Mouse (Mus musculus) fibroblast of lung, adult 2 months (primary cell): ENCODE data around the gene Eefsec.
A peak's percentile ranks its signal among the peaks of the same experiment; 100 is the strongest.

Source experiments
- DNase-seq: peaks from one replicate; pipeline ENCODE4 v3.0.0-alpha.2; 2011; ENCODE audit warnings: low read depth

Eefsec gene

DNA sequence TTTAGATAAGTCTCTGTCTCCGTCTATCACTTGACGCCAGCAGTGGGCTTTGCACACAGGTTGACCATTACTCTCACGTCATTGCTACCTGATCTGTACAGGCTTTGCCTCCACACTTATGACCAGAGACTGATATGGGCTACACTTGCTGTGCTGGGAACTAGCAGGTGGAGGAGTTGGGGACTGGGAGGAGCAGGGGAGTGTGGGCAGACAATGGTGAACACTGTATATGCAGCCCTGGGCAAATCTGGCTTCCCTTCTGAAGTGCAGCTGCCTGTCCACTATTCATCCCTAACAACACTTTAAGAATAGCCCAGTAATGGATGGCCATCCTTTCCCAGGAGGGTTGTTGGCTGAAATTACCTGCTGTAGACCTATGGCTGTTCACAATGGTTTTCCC, 103.4 kb downstream of the Eefsec start:
- no peak for DNase-seq

GRCm38 (mm10) chr6:88341182-88341581, 105.2 kb downstream of the Eefsec start:
- no peak for DNase-seq

- DNase-seq, result no peak
Measured at GRCm38 (mm10) chr6:88340761-88341160, 105.6 kb downstream of the Eefsec start.

DNA sequence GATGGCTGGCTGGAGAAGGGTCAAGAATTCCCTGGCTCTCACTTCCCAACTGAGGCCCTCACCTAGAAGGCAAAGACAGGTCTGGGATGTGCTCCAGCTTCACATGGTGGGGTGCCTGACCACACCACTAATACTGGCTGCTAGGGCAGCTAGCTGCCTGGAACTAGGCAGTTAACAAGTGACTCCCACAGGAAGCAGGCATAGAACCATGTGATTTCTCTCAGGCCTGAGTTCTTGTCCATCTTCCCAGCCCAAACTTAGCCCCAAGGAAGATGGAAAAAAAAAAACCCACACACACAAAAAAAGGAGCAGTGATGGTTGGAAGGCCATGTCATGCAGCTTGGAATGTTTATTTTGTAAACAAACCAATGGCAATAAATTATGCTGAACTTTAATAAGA, 117.0 kb downstream of the Eefsec start:
- DNase-seq, result peak; percentile 73

DNA sequence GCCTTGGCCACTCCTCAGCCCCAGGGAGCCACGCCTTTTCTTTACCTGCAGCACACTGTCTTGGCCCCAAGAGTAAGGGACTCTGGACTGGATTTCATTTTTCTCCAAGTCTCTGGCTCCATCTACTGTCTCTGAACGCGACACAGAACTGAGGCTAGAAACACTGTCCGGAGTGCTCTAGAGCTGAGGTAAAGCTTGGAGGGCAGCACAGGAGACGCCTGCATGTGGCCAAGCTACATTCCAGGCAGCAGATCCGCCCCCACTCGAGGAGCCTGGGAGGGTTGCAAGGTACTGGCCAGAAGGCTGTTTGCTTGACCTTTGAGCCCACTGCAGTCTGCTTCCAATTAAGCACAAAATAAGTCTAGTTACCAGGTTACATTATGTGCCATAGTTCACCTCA, 124.5 kb downstream of the Eefsec start:
- DNase-seq, result peak; percentile 69

DNA sequence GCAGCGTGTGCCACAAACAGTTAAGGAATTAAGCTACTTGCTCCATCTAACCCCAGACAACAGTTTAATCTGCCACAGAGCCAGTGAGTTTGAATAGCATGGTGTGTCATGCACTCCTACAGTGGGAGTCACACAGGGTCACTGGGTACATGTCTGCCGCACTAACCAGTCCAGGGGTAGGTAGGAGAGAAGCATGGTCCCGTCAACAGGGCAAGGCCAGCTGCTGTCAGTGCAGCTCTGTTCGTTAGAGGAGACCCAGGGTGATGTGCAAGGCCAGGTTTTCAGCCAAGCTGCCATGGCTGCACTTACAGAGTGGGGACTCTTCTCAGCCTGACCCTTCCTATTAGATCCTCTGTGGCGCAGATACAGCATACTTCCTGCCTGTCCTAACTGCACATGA, 125.1 kb downstream of the Eefsec start:
- no peak for DNase-seq

DNA sequence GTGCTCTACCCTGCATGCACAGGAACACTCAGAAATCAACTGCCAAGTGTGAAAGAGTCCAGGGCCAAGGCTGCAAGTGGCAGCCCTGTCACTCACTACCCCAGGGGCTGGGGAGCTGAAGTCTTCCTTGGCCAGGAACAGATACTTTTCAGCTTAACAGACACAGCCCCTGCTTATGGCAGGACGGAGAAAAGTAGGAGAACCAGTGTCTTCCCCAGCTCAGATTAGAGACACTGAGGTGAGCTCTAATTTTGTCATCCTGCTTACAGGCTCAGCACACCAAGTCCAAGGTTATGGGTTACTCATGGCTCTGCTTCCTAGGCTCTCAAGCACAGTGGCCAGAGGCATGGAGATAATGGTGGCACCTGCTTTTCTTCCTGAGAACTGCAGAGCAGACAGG, 126.6 kb downstream of the Eefsec start:
- no peak for DNase-seq

- DNase-seq, result no peak
Measured at GRCm38 (mm10) chr6:88315295-88315694, 131.0 kb downstream of the Eefsec start.

DNA sequence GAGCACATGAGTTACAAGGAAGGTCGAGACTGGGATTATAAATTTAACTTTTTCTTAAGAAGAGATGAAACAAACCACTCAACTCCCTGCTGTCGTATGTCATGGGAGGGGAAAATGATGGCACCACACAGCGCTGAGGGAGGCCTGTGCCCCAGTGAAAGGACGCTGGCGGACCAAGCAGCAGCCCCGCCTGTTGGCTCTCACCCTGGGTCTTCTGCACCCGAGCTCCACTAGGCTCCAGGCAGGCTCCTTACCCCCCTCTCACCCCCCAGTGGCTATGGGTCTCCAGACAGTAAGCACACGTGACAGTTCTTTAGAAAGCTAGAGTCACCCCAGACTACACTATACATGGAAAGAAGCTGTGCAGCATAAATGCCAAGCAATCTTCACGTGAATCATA, 132.4 kb downstream of the Eefsec start:
- DNase-seq, result no peak

- DNase-seq, result no peak
Measured at GRCm38 (mm10) chr6:88311593-88311992, 134.7 kb downstream of the Eefsec start.

- DNase-seq, result no peak
Measured at GRCm38 (mm10) chr6:88306100-88306746, 140.1 kb downstream of the Eefsec start.

GRCm38 (mm10) chr6:88301234-88301633, 145.1 kb downstream of the Eefsec start:
- no peak for DNase-seq

DNA sequence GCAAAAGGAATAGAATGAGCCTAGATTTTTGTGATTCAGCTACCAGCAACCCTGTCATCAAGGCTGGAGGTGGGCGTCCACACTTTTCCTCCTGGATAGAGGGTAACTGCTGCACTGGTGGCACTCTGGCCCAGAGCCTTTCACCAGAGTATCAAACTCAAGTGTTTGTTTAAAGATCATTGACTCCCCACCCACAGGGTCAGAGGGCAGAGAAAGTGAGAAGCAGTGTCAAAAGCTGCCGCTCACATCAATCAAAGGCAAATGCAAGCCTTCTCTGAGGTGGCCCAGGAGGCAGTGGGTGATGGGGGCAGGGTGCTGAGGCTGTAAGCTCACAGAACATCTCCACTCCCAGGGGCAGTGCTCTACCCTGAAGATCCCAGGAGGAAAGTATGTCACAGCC, 146.8 kb downstream of the Eefsec start:
- no peak for DNase-seq

DNA sequence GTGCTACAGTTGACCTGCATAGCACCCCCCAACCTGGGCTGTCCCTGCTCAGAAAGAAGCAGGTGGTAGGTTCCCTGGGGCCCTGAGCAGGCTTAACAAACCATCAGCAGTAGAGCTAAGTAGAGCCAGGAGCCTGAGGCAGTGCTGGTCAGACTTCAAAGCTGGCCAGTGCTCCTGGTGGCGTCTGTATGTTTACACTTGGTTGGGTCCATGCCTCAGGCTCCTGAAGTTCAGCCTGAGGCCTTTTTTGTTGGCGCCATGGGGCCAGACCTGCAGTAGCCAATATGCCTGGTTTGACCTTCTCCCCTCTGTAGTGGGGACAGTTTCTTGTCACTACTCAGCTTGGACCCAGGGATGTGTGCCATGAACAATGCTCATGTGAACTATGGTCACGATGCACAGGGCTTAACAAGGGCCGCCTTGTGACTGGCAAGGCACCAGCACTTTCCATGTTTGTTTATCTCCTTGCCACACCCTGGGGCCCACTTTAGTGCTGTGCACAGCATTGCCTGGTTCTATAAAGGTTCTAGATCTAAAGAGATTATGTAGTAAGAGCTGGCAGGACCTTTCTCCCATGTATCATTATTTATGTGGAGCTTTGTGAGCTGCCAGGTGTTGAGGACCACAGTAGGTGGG, 153.9 kb downstream of the Eefsec start:
- no peak for DNase-seq

DNA sequence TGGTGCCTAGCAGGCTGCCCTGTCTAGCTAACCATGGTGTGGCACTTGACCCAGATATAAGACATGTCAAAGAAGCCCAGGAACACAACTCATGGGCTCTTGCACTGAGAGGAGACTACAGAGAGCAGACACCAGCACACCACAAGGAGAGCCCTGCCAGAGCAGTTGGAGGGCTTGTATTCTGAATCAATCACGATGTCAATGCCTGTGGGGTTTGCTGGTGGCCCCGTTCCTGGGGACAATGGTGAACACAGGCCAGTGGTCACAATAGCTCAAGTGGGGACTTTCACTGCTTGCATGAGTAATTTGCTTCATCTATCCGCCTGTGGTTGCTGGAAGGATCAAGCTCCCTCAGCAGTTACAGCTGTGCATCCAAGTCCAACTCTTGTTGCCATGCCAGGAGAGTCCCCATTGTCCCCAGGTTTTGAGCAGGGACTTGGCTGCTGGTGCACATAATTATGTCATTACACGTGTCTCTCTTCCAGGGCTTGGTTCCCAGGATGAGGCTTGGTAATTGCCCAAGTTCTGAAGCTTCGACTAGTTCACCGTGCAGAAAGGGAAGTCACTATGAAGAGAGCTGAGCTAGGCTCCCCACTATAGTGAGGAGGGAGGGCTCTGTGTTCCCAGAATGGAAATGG, 156.1 kb downstream of the Eefsec start:
- DNase-seq, result no peak

- DNase-seq, result no peak
Measured at GRCm38 (mm10) chr6:88278141-88278540, 168.2 kb downstream of the Eefsec start.

- no peak for DNase-seq
Measured at GRCm38 (mm10) chr6:88277242-88277641, 169.1 kb downstream of the Eefsec start.

GRCm38 (mm10) chr6:88276221-88276620, 170.1 kb downstream of the Eefsec start:
- no peak for DNase-seq

DNA sequence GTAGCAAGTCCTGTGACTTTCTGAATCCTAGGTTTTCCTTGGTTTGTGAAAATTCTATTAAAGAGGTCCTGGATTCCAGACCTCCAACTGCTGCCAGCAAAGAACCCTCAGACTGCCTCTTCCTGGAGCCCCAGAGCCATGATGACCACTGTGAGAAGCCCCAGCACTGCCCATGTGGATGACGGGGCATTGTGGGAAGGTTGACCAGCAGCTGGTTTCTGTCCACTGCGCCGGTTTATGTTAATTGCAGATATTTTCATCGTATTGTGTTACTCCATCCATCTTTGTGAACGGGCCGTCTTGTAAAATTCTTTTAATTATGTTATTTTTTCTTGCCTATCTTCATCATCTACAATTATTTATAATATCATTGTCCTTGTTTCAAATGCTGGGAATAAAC, 171.7 kb downstream of the Eefsec start:
- DNase-seq, result no peak

DNA sequence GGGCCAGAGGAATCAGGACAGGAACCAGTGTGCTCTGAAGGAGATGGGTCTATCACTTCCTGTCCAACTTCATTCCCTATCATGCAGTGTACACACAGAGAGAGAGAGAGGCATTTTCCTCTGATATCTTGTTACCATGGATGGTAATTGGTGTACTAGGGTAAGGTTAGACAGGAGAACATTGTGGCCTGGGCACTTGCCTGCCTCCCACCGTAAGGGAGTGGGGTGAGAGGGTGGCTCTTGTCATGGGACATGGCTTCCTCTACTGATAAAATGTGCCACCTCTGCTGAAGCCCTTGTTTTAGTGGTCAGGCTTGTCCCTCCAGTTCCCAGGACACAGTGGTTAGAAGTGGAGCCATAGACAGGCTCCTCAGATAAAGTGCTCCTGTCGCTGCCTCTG, 178.4 kb downstream of the Eefsec start:
- DNase-seq, result no peak

GRCm38 (mm10) chr6:88267068-88267467, 179.3 kb downstream of the Eefsec start:
- no peak for DNase-seq

- no peak for DNase-seq
Measured at GRCm38 (mm10) chr6:88266055-88266454, 180.3 kb downstream of the Eefsec start.

- no peak for DNase-seq
Measured at GRCm38 (mm10) chr6:88265355-88265754, 181.0 kb downstream of the Eefsec start.

DNA sequence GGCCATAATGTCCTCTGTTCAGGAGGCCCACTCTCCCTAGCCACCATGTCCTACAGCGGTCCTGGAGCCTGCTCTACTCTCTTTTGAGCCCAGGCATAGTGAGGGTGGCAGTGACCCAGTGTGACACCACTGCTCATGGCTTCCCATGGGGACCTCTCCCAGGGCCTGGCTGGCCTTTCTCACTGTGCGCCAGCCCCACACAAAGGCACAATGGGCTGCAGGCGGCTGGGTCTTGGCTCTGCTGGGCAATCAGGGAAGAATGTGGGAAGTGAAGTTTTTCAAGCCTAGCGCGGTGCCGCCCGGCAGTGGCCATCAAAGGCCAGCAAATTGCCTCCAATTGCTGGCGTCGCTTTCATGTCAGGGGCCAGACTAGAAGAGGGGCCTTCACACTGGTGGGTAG, 184.2 kb downstream of the Eefsec start:
- no peak for DNase-seq
